Mouse (Mus musculus) activated CD4-positive, CD25-positive, alpha-beta regulatory T cell, adult 4 months (primary cell): Measurements from ENCODE around the gene Slc30a7. TPM values are rescaled to one million over a fixed set of nuclear protein-coding genes. Genes with fewer than 3 reads are reported as not detected.

Experiments used
- ATAC-seq: one replicate; pipeline ENCODE4 v1.8.0; 2017
- polyA plus RNA-seq, 2 experiments: library from polyadenylated mRNA; unstranded; fragments of 100-300 nt; shearing (Covaris generic); gene quantifications; one replicate each; pipeline ENCODE4 v1.2.1; 2017

Gene Slc30a7
- 10 to 100 TPM; 47.7 to 50.2 TPM for polyA plus RNA-seq

DNA sequence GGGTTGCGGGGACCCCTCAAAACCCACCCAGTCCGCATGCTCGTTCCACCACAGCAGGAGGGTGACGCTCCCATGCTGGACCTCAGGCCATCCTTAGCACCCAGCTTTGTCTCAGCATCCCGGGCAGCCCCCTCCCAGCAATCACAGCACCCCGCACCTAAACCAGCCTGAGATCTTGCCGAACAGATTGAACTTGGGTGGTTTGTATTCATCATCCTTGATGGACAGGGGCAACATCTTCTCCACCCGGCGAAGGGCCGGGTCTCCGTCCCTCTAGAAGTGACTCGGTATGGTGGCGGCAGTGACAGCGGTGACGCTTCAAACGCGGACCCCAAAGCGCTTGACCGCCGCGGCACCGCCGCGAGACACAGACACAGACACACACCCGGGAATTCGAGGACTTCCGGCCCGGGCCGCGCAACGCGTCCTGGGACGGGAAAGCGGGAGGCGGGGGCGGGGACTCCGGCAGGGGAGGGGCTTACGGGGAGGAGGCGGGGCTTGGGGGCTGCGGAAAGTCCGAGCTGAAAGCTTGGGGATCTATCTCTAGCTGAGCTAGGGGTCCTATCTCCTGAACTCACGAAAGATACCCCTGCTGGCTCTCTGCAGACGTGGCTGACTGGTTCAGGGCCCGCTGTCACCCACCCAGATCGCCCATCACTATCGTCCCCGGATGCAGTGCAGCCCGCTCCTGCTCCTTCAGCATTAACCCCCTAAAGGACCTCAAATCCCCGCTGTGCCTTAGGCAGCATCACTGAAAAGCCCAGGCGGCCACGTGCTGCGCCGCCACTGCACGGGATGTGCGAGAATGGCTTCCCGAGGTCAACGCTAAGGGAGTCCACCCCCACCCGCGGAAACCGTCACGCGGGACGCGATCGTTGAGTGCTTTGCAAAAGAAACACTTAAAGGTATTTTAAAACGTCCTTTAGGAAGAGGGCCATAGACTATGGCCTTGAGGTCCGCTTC, at the start of gene Slc30a7, which contains the start of gene Extl2:
Gene Slc30a7 (minus strand): TSS at position 429 of the 963 bp plus-strand sequence.
Gene Extl2 (plus strand): TSS at position 485 of the 963 bp plus-strand sequence.
- ATAC-seq = peak; percentile 44

DNA sequence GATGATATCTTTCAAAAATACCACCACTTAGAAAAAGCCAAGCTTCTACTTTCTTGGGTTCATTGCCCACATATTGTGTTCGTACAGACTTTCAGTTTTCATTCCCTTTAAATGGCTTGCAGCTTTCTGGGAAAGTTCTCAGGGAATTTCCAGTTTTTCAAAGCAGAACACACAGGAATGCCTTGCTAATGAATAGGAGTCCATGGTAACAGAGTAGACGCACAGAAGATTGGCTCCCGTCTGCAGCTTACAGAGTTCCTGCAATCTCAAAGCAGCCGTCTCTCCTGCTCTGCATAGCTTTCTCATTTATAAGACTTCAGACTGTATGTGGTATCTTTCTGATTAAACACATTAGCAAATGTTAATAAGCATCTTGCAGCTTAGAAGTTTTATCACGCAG, 39.8 kb upstream of the Slc30a7 start:
- no peak for ATAC-seq

- ATAC-seq = no peak
Observed at GRCm38 (mm10) chr3:116046000-116046399, 38.8 kb upstream of the Slc30a7 start.

DNA sequence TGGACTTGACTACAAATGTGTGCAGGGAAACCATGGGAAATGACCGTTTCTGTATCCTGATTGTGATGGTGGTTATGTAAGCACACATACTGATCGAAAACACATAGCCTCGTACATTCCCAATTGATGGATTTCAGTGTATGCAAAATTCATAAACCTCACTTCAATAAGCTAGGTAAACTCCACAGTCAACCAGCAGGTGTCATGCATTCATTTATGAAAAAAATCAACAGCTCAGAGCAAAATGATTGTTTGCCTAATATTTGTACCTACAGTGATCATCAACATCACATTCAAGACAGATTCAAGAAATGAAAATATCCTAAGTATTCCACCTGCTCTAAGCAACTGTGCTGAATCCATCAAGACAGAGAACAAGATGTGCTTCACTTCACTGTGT, 33.6 kb upstream of the Slc30a7 start:
- ATAC-seq = no peak

GRCm38 (mm10) chr3:116033871-116034222, 26.6 kb upstream of the Slc30a7 start:
- ATAC-seq = peak; percentile 40

GRCm38 (mm10) chr3:116033218-116033870, 26.1 kb upstream of the Slc30a7 start:
- no peak for ATAC-seq

DNA sequence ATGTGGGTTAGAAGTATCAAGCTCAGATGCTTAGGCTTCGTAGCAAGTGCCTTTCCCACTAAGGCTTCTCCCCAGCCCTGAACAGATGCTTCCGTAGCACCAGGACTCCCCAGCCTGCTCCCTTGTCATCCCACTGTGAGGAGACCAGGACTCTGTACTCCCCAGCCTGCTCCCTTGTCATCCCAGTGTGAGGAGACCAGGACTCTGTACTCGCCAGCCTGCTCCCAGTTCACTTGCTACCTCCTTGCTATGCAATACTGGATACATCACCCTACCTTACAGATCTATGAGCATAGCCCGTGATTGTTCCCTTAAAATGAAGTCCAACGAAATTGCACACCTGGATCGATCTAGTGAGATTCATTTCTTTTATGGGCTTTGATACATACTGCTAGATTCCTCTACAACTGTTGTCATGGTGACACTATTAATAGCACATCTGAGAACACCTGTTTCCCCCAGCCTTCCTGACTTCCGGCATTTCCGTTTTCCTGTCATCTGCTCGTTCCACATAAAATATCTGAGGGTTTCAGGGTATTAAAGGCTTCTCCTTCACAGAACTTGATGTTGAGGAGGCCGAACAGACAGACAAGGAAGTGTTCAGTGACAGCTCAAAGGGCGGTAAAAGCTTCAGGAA, 23.1 kb upstream of the Slc30a7 start:
- no peak for ATAC-seq

DNA sequence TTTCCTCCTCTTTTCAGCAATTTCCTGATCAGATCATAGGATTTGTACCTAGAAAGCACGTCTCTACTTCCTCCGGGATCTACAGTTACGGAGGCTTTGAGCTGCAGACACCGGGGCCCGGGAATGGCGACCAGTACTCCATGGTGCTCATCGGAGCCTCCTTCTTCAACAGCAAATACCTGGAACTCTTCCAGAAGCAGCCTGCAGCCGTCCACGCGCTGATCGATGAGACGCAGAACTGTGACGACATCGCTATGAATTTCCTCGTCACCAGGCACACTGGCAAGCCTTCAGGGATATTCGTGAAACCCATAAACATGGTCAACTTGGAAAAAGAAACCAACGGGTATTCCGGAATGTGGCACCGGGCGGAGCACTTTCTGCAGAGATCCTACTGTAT, 19.8 kb upstream of the Slc30a7 start:
- ATAC-seq = no peak

- ATAC-seq = no peak
Observed at GRCm38 (mm10) chr3:116025701-116026100, 18.5 kb upstream of the Slc30a7 start.

DNA sequence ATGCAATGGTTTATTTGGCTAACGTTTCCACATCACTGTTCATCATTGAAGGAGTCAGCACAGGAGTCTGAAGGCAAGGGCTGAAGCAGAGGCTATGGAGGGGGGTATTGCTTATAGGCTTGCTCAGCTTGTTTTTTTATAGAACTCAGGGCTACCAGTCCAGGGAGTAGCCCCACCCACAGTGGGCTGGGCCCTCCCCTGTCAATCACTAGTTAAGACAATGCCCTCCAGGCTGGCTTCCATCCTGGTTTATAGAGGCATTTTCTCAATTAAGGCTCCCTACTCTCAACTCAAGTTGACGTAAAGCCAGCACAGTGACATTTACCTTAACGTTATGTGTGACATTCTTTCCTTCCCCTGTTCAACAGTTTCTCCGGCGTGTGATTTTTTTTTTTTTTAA, 17.5 kb upstream of the Slc30a7 start:
- ATAC-seq = no peak

DNA sequence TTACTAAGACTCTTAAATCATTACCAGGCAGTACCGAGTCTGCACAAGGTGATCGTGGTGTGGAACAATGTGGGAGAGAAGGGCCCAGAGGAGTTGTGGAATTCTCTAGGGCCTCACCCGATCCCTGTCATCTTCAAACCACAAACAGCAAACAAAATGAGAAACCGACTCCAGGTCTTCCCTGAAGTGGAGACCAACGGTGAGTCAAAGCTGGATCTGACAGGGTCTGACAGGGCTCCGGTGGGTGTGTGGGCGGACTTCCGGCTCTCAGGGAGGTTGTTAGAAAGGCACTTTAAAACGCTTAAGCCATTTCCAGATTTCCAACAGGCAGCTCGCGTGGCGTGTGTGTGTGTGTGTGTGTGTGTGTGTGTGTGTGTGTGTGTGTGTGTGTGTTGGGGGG, 17.0 kb upstream of the Slc30a7 start:
- ATAC-seq = no peak

DNA sequence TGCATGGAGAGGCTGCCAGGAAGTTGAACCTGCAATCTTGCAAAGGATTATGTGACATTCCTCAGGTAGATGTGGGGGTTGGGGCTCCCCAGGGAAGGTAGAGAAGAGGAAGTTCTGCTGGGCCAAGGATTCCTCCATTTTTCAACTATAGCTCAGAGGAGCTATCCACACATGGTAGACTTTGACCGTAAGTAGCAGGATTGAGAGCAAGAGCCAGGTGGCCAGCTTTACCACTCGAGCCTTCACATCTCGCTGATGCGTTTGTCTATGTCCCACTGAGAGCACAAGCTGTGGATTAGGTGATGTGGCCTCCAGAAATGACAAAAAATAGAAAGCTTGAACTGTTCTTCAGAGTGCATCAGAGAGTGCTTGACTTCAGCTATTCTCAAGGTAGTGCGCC, 11.9 kb upstream of the Slc30a7 start:
- ATAC-seq = no peak

- no peak for ATAC-seq
Observed at GRCm38 (mm10) chr3:116018606-116019005, 11.4 kb upstream of the Slc30a7 start.

- no peak for ATAC-seq
Observed at GRCm38 (mm10) chr3:116016116-116016515, 8.9 kb upstream of the Slc30a7 start.

- ATAC-seq = no peak
Observed at GRCm38 (mm10) chr3:116014901-116015300, 7.7 kb upstream of the Slc30a7 start.

DNA sequence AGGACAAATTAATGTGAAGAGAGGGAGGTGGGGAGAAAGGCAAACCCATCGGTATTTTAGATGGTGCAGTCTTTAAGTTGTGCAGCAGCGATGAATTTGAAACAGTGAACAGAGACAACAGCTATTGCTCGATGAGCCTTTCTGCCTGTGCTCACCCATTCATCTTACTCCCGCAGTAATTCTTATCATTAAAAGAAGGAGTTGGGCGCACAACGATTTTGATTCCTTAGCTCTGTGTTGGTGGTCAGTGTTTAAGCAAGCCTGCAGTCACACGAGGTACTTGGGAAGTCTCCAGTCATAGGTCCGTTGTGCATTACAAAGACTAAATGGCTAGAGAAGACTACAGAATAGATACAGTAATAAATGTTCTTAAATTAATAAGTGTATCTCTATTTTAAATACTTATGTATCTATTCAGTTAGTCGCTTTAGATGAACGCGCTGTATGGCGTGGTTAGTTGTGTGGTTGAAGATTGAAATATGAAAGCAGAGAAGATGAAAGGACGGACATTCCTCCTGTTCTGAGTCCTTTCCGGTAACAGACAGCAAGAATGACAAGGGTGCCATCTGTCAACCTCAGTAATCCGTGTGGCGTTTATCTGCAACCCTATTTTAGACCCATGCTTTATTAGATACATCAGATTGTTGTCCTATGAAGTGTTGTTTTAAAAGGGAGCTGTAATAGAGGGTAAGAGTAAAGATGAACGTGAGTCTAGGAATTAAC, 2.6 kb upstream of the Slc30a7 start:
- no peak for ATAC-seq

GRCm38 (mm10) chr3:116007941-116008440, 785 bp upstream of the Slc30a7 start:
- peak; percentile 21 for ATAC-seq

DNA sequence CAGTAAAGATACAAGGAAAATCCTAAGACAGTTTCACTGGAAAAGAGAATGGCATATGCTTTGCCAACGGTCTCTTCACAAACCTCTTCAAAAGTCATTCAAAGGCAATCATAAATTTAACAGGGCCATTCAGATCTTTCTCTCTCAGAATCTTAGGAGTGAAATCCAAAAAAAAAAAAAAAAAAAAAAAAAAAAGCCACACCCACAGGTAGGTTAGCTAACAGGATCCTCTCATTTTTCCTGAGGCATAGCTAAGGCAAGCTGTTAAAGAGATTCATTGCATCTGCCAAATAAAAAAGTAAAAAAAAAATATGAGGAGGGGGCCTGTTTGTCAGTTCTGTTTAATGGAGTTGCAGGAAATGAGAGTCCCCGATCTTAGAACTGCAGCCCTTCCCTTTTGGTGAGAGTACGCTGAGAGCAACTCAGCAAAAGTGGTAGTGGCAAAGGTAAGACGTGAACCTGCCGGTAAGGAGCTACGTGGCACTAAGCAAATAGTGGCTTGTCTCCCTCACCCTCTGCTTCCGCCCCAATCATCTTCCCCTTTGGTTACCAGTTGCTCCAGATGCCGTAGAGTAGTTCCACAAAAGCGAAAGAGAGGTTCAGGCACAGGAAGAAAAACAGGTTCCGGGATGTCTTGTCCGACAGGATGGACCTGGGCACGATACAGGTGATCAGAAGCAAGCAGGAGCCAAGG, 775 bp downstream of the Slc30a7 start:
- peak; percentile 81 for ATAC-seq

DNA sequence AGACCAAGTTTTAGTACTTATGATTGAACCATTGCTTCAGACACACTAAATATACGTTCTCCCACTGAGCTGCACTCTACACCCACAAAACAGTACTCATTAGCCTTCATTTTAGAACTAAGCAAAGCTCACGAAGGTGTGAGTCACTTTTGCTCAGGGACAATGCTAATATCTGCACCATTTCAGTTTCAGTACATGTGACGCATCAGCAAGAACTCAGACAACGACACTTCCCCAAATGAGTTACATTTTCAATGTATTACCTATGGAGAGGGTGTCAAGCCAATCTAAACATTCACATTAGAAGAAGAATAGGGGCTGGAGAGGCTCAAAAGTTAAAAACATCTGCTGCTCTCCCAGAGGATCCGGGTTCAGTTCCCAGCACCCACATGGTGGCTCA, 10.3 kb downstream of the Slc30a7 start:
- no peak for ATAC-seq

- ATAC-seq = no peak
Observed at GRCm38 (mm10) chr3:115993025-115993424, 14.2 kb downstream of the Slc30a7 start.

GRCm38 (mm10) chr3:115992588-115992987, 14.6 kb downstream of the Slc30a7 start:
- no peak for ATAC-seq

- no peak for ATAC-seq
Observed at GRCm38 (mm10) chr3:115992103-115992502, 15.1 kb downstream of the Slc30a7 start.
